Mouse (Mus musculus): ENCODE data around the gene Mpzl1. TPM values are rescaled to one million over a fixed set of nuclear protein-coding genes. Genes with fewer than 3 reads are reported as not detected.

Mpzl1 gene
- polyA plus RNA-seq, 1 experiment from 2014 or later = 146 TPM

DNA sequence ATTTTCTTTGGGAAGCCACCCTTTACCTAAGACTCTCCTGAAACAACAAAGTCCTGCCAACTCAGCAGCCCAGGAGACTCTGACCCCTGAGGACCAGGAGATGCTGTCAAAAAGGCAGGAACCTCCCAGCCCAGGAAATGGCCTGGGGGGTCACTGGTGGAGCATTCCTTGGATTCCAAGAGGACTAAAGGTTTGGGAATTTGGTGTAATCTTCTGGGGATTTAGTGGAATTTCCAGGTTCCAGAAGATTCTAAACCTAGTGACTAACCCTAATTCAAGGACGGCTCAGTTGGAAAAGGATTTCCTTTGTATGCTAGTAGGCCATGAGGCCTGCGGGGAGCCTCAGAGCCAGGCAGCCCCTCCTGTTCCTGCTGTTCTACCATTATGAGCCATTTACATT is 18.2 kb upstream of the Mpzl1 start:
- ATAC-seq (replicated peaks) = no peak
- no peak overlapping the region for H3K9ac ChIP-seq (replicated peaks)
- no peak overlapping the region for H3K4me3 ChIP-seq
- no peaks in the 10 kb centered on the region for H3K4me1 ChIP-seq
- H3K9me3 ChIP-seq = no peaks in the 10 kb centered on the region
- WGBS = 77% methylated on average over 2 of the region's 2 CpGs
- H3K4me2 ChIP-seq (replicated peaks) = no peak overlapping the region
- no peaks in the 10 kb centered on the region for H3K36me3 ChIP-seq
- H3K27me3 ChIP-seq = no peaks in the 10 kb centered on the region
- H3K27ac ChIP-seq (replicated peaks) = no peak overlapping the region

DNA sequence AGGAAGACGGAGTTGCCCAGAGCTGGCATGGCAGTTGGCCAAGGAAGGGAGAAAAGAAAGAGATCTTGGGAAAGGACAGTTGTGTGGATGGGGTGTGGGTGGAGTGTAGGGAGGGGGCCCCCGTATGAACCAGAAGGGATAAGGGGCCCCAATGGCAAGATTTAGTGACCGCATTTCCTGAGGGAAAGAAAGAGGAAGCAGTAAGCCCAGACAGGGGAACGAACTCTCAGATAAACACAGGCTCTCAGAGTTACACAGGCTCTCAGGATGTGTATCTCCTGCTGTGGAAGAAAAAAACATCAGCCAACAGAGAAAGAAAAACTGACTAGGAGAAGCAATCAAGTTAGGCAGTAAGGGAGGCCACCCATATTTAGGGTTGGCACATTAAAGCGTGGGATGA is 16.8 kb upstream of the Mpzl1 start:
- no peak overlapping the region for H3K4me3 ChIP-seq
- H3K27ac ChIP-seq (replicated peaks) = no peak overlapping the region
- H3K27me3 ChIP-seq = no peaks in the 10 kb centered on the region
- WGBS = 66% methylated on average over 5 of the region's 5 CpGs
- no peak overlapping the region for H3K4me2 ChIP-seq (replicated peaks)
- no peaks in the 10 kb centered on the region for H3K4me1 ChIP-seq
- no peak overlapping the region for H3K9ac ChIP-seq (replicated peaks)
- no peaks in the 10 kb centered on the region for H3K9me3 ChIP-seq
- no peak for ATAC-seq (replicated peaks)
- H3K36me3 ChIP-seq = no peaks in the 10 kb centered on the region

- H3K4me1 ChIP-seq = no peaks in the 10 kb centered on the region; the same call in 1 of the 2 replicates
- H3K36me3 ChIP-seq = no peaks in the 10 kb centered on the region
- no peak overlapping the region for H3K4me2 ChIP-seq (replicated peaks)
- no peaks in the 10 kb centered on the region for H3K9me3 ChIP-seq
- H3K27ac ChIP-seq (replicated peaks) = no peak overlapping the region
- H3K4me3 ChIP-seq = no peak overlapping the region
- WGBS = 78% methylated on average over 4 of the region's 4 CpGs
- no peak for ATAC-seq (replicated peaks)
- no peak overlapping the region for H3K9ac ChIP-seq (replicated peaks)
- H3K27me3 ChIP-seq = no peaks in the 10 kb centered on the region
Observed at GRCm38 (mm10) chr1:165645102-165645501, 10.8 kb upstream of the Mpzl1 start.

GRCm38 (mm10) chr1:165643735-165644134 is 9.4 kb upstream of the Mpzl1 start:
- no peak overlapping the region for H3K9ac ChIP-seq (replicated peaks)
- no peaks in the 10 kb centered on the region for H3K9me3 ChIP-seq
- no peak overlapping the region for H3K27ac ChIP-seq (replicated peaks)
- no peaks in the 10 kb centered on the region for H3K27me3 ChIP-seq
- H3K4me3 ChIP-seq = no peak overlapping the region
- 0 out of 2 replicates have a peak overlapping the region, but pooled peaks have one; percentile 46 for H3K4me2 ChIP-seq (replicated peaks)
- H3K4me1 ChIP-seq = no peaks in the 10 kb centered on the region; the same call in 1 of the 2 replicates
- ATAC-seq (replicated peaks) = no peak
- H3K36me3 ChIP-seq = no peaks in the 10 kb centered on the region
- 78% methylated on average over 5 of the region's 5 CpGs for WGBS

GRCm38 (mm10) chr1:165642780-165643311 is 8.5 kb upstream of the Mpzl1 start:
- Histone ChIP-seq H3K4me2 (replicated peaks) (peak overlapping the region; percentile 46), H3K27ac (replicated peaks) (peak overlapping the region; percentile 97), H3K9me3 (no peaks in the 10 kb centered on the region), H3K4me3 (peak overlapping the region; percentile 91), H3K9ac (replicated peaks) (peak overlapping the region; percentile 90), H3K27me3 (no peaks in the 10 kb centered on the region), H3K4me1 (no peaks in the 10 kb centered on the region; the same call in 1 of the 2 replicates), H3K36me3 (no peaks in the 10 kb centered on the region)
- WGBS = 0% methylated on average over 16 of the region's 16 CpGs
- ATAC-seq (replicated peaks) = peak; percentile 78

DNA sequence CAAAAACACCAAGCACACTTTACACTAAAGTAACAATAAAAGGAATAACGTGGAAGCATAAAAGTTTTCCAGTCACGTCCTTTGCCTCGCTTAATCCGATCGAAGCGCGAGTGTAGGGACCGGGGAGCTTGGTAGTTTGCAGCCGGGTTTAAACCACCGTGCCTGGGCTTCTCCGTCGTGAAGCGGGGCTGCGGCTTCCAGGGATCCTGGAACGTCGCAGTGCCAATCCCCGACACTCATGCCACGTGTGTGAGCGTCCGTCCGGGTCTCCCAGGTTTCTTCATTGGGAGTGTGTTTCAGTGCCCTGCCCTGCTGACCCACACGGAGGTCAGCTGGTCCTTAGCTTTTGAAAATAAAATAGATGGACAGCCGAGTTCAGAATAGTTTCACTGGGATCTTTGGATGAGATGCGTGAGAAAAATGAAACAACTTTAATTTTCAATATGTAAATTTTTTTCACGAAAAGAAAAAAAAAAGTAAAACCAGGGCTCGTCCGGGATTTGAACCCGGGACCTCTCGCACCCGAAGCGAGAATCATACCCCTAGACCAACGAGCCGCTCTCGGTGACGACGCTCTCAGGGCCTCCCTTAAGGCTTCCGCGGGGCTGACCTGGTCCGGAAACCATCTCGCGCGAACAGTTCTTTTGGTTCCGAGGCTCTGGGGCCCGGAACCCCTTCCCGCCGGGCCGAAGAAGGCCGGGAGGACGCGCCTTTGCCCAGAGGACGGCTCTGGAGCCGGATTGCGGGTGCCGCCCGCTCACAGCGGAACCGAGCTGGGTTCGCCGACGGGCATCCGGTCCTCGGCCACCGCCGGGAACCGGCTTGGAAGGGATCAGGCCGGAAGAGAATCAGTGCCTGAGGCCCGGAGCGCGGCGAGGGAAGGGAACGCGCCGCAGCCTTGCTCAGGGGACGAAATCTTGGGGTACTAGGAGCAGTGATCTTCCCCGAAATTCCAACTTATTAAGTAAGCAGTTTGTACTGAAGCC is 7.7 kb upstream of the Mpzl1 start:
- Histone ChIP-seq H3K4me2 (replicated peaks) (peak overlapping the region; percentile 46), H3K4me1 (no peaks in the 10 kb centered on the region; the same call in 1 of the 2 replicates), H3K4me3 (peak overlapping the region; percentile 91), H3K36me3 (no peaks in the 10 kb centered on the region), H3K27me3 (no peaks in the 10 kb centered on the region), H3K27ac (replicated peaks) (peak overlapping the region; percentile 97), H3K9ac (replicated peaks) (peak overlapping the region; percentile 90), H3K9me3 (no peaks in the 10 kb centered on the region)
- under 1% methylated on average over 75 of the region's 75 CpGs for WGBS
- peak; percentile 83 for ATAC-seq (replicated peaks)

- Histone ChIP-seq H3K4me3 (peak overlapping the region; percentile 91), H3K27ac (replicated peaks) (peak overlapping the region; percentile 66; the same call in 1 of the 2 replicates), H3K36me3 (no peaks in the 10 kb centered on the region), H3K4me1 (no peaks in the 10 kb centered on the region; the same call in 1 of the 2 replicates), H3K27me3 (no peaks in the 10 kb centered on the region), H3K4me2 (replicated peaks) (peak overlapping the region; percentile 46), H3K9ac (replicated peaks) (peak overlapping the region; percentile 52; the same call in 1 of the 2 replicates), H3K9me3 (no peaks in the 10 kb centered on the region)
- ATAC-seq (replicated peaks) = peak; percentile 64
- WGBS = 2% methylated on average over 16 of the region's 16 CpGs
Observed at GRCm38 (mm10) chr1:165641271-165641771, 7.0 kb upstream of the Mpzl1 start.

- no peaks in the 10 kb centered on the region for H3K36me3 ChIP-seq
- H3K9ac ChIP-seq (replicated peaks) = no peak overlapping the region
- peaks cover 19% of the 10 kb centered on the region for H3K4me1 ChIP-seq
- no peaks in the 10 kb centered on the region for H3K27me3 ChIP-seq
- no peaks in the 10 kb centered on the region for H3K9me3 ChIP-seq
- no peak overlapping the region for H3K27ac ChIP-seq (replicated peaks)
- H3K4me3 ChIP-seq = no peak overlapping the region
- H3K4me2 ChIP-seq (replicated peaks) = no peak overlapping the region
- WGBS = 86% methylated on average over 8 of the region's 8 CpGs
- no peak for ATAC-seq (replicated peaks)
Observed at GRCm38 (mm10) chr1:165636289-165636688, 2.0 kb upstream of the Mpzl1 start.

DNA sequence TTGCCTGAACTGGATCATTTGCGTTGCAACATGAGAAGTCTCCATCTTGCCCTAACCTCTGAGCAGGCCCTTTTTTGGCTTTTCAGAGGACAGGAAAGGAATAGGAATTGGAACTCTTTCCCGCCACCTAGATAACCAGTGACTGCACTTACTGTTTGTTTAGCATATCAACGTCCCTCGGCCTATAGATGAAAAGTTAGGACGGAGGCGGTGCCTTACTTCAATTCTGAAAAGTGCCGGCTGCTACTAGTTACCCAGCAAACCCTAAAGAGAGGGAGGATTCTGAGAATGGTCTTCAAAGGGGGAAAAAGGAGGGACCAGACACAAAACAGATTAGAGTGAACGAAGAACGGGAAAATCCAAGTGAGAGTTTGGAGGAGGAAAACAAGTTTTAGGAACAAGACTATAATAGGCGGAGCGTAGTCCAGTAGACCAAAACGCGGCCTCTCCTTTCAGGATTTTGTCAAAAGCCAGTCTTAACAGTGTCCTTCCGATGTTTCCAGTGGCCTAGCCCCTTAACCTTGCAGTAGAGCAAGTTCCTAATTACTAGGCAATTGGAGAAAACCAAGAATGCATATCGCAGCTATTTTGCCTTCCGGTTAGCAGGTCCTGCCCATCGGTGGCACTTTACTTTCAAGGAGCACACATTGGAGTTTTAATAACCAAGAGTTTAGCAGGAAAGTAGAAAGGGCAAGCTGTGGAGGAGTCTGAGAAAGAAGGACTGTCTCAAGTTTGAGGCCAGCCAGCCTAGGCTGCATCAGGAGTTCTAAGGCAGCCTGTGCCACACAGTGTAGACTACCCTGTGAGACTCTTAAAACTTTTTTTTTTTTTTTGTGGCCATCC is 938 bp upstream of the Mpzl1 start:
- 22% methylated on average over 17 of the region's 17 CpGs for WGBS
- peak overlapping the region; percentile 95; the same call in 1 of the 2 replicates for H3K27ac ChIP-seq (replicated peaks)
- H3K4me2 ChIP-seq (replicated peaks) = peak overlapping the region; percentile 76
- H3K36me3 ChIP-seq = no peaks in the 10 kb centered on the region
- H3K27me3 ChIP-seq = no peaks in the 10 kb centered on the region
- no peaks in the 10 kb centered on the region for H3K9me3 ChIP-seq
- peak overlapping the region; percentile 72 for H3K9ac ChIP-seq (replicated peaks)
- H3K4me3 ChIP-seq = peak overlapping the region; percentile 74
- peaks cover 21% of the 10 kb centered on the region for H3K4me1 ChIP-seq
- ATAC-seq (replicated peaks) = no peak

DNA sequence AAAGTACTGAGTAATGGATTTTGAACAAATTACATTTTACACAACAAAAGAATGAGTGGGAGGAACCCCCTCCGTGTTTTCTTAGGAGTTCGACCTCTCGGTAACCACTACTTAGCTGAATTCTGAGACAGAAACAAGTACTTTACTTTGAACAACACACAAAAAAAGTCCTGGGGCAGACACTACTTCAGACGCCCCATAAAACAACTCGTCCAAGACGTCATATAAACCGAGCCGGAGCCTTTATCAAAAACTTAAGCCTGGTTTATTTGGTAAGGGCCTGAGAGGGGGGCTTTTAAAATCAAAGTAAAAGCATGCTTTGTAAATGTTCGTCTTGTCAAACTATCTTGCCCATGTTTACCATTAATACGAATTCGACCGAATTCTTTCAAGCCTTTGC is 993 bp downstream of the Mpzl1 start:
- H3K27ac ChIP-seq (replicated peaks) = peak overlapping the region; percentile 95; the same call in 1 of the 2 replicates
- no peak for ATAC-seq (replicated peaks)

DNA sequence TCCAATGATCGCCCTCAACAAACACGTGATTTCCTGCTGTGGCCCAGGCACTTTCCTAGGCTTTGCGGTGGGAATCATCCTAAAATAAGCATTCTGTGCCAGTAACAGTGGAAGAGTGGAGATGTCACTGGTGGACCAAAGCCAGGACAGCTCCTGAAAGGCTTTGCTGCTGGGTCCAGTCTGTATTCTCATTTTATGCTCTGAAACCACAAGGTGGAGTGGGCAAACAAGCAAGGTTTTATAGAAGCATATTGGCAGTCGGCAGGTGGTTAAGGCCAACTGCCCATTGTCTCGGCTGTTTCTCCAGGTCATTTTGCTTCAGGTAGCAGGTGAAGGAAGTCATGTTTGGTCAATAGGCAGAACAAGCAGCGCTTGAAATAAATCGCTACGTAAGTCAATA is 3.2 kb downstream of the Mpzl1 start:
- 86% methylated on average over 8 of the region's 8 CpGs for WGBS
- no peak overlapping the region for H3K27ac ChIP-seq (replicated peaks)
- no peak overlapping the region for H3K4me2 ChIP-seq (replicated peaks)
- H3K36me3 ChIP-seq = no peaks in the 10 kb centered on the region
- H3K27me3 ChIP-seq = no peaks in the 10 kb centered on the region
- H3K9ac ChIP-seq (replicated peaks) = no peak overlapping the region
- H3K4me1 ChIP-seq = peaks cover 29% of the 10 kb centered on the region
- H3K4me3 ChIP-seq = no peak overlapping the region
- no peaks in the 10 kb centered on the region for H3K9me3 ChIP-seq
- ATAC-seq (replicated peaks) = no peak

More for the DNA sequence above, 993 bp downstream of the Mpzl1 start:
- 2% methylated on average over 12 of the region's 12 CpGs for WGBS
- Histone ChIP-seq H3K4me1 (peaks cover 29% of the 10 kb centered on the region), H3K27me3 (no peaks in the 10 kb centered on the region), H3K4me3 (peak overlapping the region; percentile 74), H3K9ac (replicated peaks) (peak overlapping the region; percentile 72), H3K9me3 (no peaks in the 10 kb centered on the region), H3K4me2 (replicated peaks) (peak overlapping the region; percentile 76), H3K36me3 (no peaks in the 10 kb centered on the region)

Data from forebrain, embryonic 15.5 days (tissue).